Mouse (Mus musculus) kidney, adult 2 months (tissue): Measurements from ENCODE around the gene Pkp4.

Experiments
- CTCF ChIP-seq: fragments of 200-500 bp; conservative IDR thresholded peaks from 2 replicates; pipeline ENCODE4 v1.5.1; 2011; ENCODE audit warnings: low read depth, mild to moderate bottlenecking, control low read depth, low read length, moderate library complexity, mixed read lengths; ENCODE audit not compliant: insufficient read depth, insufficient read length
- POLR2A ChIP-seq: fragments of 200-500 bp; IDR thresholded peaks from one replicate; pipeline ENCODE4 v1.6.1; 2011; ENCODE audit warnings: low read depth, low read length, control low read depth

DNA sequence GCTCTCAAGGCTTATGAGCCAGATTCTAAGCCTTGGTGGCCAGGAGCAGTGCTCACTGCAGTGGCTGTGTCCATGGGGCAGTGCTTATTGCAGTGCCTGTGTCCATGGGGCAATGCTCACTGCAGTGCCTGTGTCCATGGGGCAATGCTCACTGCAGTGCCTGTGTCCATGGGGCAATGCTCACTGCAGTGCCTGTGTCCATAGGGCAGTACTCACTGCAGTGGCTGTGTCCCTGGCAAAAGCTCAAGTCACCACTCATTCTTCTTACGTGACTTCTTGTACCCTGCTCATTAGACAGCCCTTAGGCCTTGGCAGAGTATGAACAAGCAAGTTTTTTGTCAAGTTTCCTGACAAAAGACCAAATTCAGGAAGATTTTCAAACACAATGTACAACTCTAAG is 124.9 kb downstream of the Pkp4 start:
- TF ChIP-seq CTCF, result no peak
- TF ChIP-seq POLR2A, result no peak
